Mouse (Mus musculus) T-cell, adult 66 days (primary cell): ENCODE data around the gene Olfr47. TPM values are rescaled to one million over a fixed set of nuclear protein-coding genes. Genes with fewer than 3 reads are reported as not detected.

ENCODE experiments used
- total RNA-seq, 2 experiments: library from RNA; stranded (reverse); gene quantifications; 3 replicates in 1 of 2; 4 replicates in 1 of 2; pipeline ENCODE4 v1.2.4; 2023

Gene Olfr47
- total RNA-seq: not detected

DNA sequence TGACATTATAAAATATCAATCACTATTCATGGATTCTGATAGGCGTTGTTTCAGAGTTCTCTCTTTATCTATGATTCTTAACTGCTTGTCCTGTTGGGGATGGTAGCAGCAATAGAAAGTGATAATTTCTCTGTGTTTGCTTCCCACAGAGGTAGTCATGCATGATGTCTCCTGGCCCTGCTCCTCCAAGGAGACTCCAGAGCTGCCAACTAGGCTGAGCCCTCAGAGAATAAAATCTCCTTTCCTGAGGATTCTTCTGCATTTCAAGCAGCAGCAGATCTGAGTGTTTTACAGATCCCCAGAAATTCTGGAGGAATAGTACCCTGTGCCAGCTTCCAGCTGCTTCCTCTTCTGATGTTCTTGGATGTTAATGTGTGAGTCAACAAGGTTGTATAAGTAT is at the start of gene Olfr47:
Olfr47 (plus strand) TSS at position 275 of the 400 bp plus-strand sequence.

DNA sequence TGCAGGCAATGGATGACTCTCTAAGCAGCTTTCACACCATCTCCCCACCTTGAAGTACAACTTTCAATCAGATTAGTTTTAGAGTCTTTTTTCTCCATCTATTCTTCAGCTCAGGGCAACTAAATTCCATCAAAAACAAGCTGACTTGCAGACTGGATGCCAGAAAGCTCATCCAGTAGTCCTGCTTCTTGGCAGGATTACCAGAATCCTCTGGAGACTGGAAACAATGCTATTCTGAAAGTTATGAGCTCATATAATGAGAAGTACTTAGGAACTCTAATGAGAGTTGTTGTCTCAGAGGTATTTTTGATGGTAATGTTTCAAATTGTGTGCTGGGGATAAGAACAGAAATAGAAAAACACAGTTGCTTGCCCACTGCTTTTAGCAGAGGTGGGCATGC is 34.5 kb upstream of the Olfr47 start, which contains the start of gene Olfr435:
Olfr435 (plus strand) TSS at position 366 of the 400 bp plus-strand sequence.

GRCm38 (mm10) chr6:43212873-43213272 is 18.5 kb upstream of the Olfr47 start, which contains the start of gene Olfr434:
Gene Olfr434 (plus strand): TSS chr6:43213021.

DNA sequence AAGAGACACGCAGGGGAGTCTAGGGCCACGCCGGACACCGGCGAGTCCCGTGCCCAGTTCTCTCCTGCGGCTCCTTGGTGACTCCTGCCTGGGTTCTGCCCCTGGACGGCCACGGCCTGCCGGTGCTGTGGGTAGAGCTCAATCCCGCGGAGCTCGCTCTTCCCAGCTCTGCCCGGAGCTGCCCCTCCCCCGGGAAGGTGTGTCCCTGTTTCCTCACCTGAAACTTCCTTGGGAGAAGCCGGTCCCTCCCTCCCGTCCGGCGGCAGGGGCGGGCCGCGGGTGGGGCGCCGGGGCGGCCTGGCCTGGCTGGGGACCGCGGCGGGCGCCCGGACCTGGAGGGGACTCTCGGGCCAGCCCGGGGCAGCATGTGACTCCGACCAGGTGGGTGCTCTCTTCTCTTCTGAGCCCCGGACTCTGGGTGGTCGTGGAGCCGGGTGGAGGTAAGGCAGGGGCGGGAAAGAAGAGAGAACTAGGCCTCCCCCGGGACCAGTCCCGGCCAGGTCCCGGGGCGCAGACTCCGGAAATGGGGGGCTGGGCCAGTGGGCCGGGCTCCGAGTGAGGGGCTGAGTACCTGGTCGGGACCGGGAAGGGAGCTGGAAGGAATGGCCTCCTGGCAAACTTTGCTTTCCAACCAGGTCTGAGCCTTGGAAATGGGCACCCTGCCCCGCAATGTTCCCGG is 34.2 kb downstream of the Olfr47 start, which contains the start of gene Arhgef5:
Arhgef5 (plus strand) TSS at position 220 of the 679 bp plus-strand sequence.

Other genes with a start within 250 kb of the Olfr47 start
- not detected for gene Olfr441, start 125.2 kb upstream of the Olfr47 start, total RNA-seq
- not detected for gene Olfr237-ps1, start 85.0 kb upstream of the Olfr47 start, total RNA-seq
- not detected for gene Olfr437, start 68.2 kb upstream of the Olfr47 start, total RNA-seq
- gene Olfr13, start 59.4 kb upstream of the Olfr47 start, total RNA-seq: not detected
- not detected for gene Olfr435, start 34.4 kb upstream of the Olfr47 start, total RNA-seq
- gene Olfr434, start 18.5 kb upstream of the Olfr47 start, total RNA-seq: not detected
- 1 to 10 TPM; 2.3 to 4.2 TPM for gene Arhgef5, start 34.1 kb downstream of the Olfr47 start, total RNA-seq
- not detected for gene Nobox, start 78.0 kb downstream of the Olfr47 start, total RNA-seq